Mouse (Mus musculus) embryonic facial prominence, embryonic 11.5 days (tissue): ENCODE measurements around the gene Capns2. TPM values are rescaled to one million over a fixed set of nuclear protein-coding genes. Genes with fewer than 3 reads are reported as not detected.

Source experiments
- ATAC-seq: fragments of 200-750 bp; cut with Nextera tagmentation; replicated peaks from 2 replicates; pipeline ENCODE4 v1.8.0; 2017; ENCODE audit warnings: low read depth; ENCODE audit not compliant: insufficient number of reproducible peaks, low FRiP score, low TSS enrichment
- DNase-seq: peaks from one replicate; pipeline ENCODE4 v3.0.0-alpha.2; 2015; ENCODE audit warnings: low spot score
- H3K27ac ChIP-seq: fragments of 300-500 bp; sonication (generic); replicated peaks from 2 replicates; pipeline ENCODE4 v1.5.1; 2014; ENCODE audit warnings: mild to moderate bottlenecking, low read depth, low read length, control low read depth
- H3K27me3 ChIP-seq: fragments of 300-500 bp; sonication (generic); 2 replicates; pipeline ENCODE4 v1.6.1; 2014; ENCODE audit warnings: mild to moderate bottlenecking, low read length, moderate library complexity, mixed read lengths; ENCODE audit not compliant: control insufficient read depth, insufficient read depth
- H3K36me3 ChIP-seq: fragments of 300-500 bp; sonication (generic); replicated peaks from 2 replicates; pipeline ENCODE4 v1.6.1; 2014; ENCODE audit warnings: low read depth, mild to moderate bottlenecking, low read length, moderate library complexity, mixed read lengths; ENCODE audit not compliant: control insufficient read depth, insufficient read depth
- H3K4me1 ChIP-seq: fragments of 300-500 bp; sonication (generic); 2 replicates; pipeline ENCODE4 v1.6.1; 2014; ENCODE audit warnings: low read length, mixed read lengths; ENCODE audit not compliant: control insufficient read depth, insufficient read depth
- H3K4me2 ChIP-seq: fragments of 300-500 bp; sonication (generic); 2 replicates; pipeline ENCODE4 v1.6.1; 2014; ENCODE audit warnings: low read depth, mild to moderate bottlenecking, control low read depth, low read length, moderate library complexity
- H3K4me3 ChIP-seq: fragments of 300-500 bp; sonication (generic); 2 replicates; pipeline ENCODE4 v1.5.1; 2014; ENCODE audit warnings: low read depth, low read length, control low read depth
- H3K9ac ChIP-seq: fragments of 300-500 bp; sonication (generic); replicated peaks from 2 replicates; pipeline ENCODE4 v1.6.1; 2014; ENCODE audit warnings: mild to moderate bottlenecking, control low read depth, low read length
- H3K9me3 ChIP-seq: fragments of 300-500 bp; sonication (generic); replicated peaks from 2 replicates; pipeline ENCODE4 v1.6.1; 2016; ENCODE audit warnings: mild to moderate bottlenecking, low read length, inconsistent platforms, mixed read lengths; ENCODE audit not compliant: control insufficient read depth
- WGBS: fragments of 180-500 bp; shearing (Covaris S2); extraction: QIAGEN DNeasy Blood & Tissue Kit; methylation state at CpG from one replicate; pipeline ENCODE4 v1.1.7; 2014; 5-methylcytosine and 5-hydroxymethylcytosine counted together
- polyA plus RNA-seq: library from polyadenylated mRNA; unstranded; fragments of >200 nt; fragmentation: Nextera tagmentation; extraction: Ambion mirVana; gene quantifications from 2 replicates; pipeline ENCODE4 v1.2.1, GENCODE M21; 2014

The Capns2 gene
- polyA plus RNA-seq, 1 experiment from 2014 or later, result not detected

- 80% methylated on average over 3 of the region's 3 CpGs for WGBS
- Histone ChIP-seq H3K27ac (no peak overlapping the region), H3K9me3 (no peaks in the 10 kb centered on the region), H3K4me2 (no peak overlapping the region), H3K4me3 (no peak overlapping the region), H3K27me3 (no peaks in the 10 kb centered on the region), H3K9ac (no peak overlapping the region), H3K36me3 (no peaks in the 10 kb centered on the region), H3K4me1 (no peaks in the 10 kb centered on the region)
- DNase-seq (no peak), ATAC-seq (no peak)
Observed at GRCm38 (mm10) chr8:92911477-92911876, 10.3 kb downstream of the Capns2 start.

- 80% methylated on average over 7 of the region's 7 CpGs for WGBS
- DNase-seq, result no peak
- H3K4me2 ChIP-seq, result no peak overlapping the region
Observed at GRCm38 (mm10) chr8:92913396-92913795, 12.2 kb downstream of the Capns2 start.

DNA sequence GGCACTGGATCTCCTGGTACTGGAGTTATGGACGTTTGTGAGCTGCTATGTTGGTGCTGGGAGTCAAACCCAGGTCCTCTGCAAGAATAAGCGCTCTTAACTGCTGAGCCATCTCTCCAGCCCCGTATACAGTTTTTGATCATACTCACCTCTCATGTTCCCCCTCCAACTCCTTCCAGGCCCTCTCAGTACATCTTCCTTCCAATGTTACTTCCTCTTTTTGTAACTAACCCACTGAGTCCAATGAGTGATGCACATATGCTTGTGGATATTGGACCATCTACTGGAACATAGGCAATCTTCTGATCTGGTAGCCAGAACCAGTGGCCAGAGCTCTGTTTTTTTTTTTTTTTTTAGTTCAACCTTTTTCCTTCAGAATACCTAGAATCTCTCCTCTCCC is 14.9 kb downstream of the Capns2 start:
- Histone ChIP-seq H3K27me3 (no peaks in the 10 kb centered on the region), H3K36me3 (no peaks in the 10 kb centered on the region), H3K27ac (no peak overlapping the region), H3K9me3 (no peaks in the 10 kb centered on the region), H3K9ac (no peak overlapping the region), H3K4me3 (no peak overlapping the region), H3K4me2 (no peak overlapping the region), H3K4me1 (no peaks in the 10 kb centered on the region)
- DNase-seq, result no peak
- WGBS, result 86% methylated on average over 3 of the region's 3 CpGs
- no peak for ATAC-seq

More at GRCm38 (mm10) chr8:92913396-92913795, 12.2 kb downstream of the Capns2 start:
- no peak for ATAC-seq
- no peaks in the 10 kb centered on the region for H3K9me3 ChIP-seq
- no peaks in the 10 kb centered on the region for H3K36me3 ChIP-seq
- H3K27me3 ChIP-seq, result no peaks in the 10 kb centered on the region
- H3K4me3 ChIP-seq, result no peak overlapping the region
- no peaks in the 10 kb centered on the region for H3K4me1 ChIP-seq
- no peak overlapping the region for H3K9ac ChIP-seq
- no peak overlapping the region for H3K27ac ChIP-seq

DNA sequence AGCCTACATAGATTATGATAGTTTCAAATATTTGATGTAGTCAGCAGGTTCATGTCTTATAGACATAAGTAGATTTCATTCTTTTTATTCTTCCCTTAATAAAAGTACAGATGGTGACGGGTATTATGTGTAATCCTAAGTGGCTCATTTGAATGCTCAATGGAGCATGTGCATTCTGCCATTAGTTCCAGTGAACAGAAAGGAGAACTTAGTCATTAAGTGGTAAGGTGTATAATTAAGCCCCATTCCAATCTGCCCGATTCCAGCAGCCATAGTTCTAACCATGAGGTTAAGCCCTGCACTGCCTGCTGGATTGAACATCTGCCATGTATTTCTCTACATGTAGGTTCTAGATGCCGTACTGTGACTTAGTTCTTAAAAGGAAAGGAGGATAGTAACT is 20.6 kb downstream of the Capns2 start:
- no peak overlapping the region for H3K4me2 ChIP-seq
- ATAC-seq, result no peak
- DNase-seq, result no peak
- no peak overlapping the region for H3K4me3 ChIP-seq
- H3K36me3 ChIP-seq, result no peaks in the 10 kb centered on the region
- no peaks in the 10 kb centered on the region for H3K4me1 ChIP-seq
- H3K9me3 ChIP-seq, result no peaks in the 10 kb centered on the region
- H3K9ac ChIP-seq, result no peak overlapping the region
- WGBS, result 84% methylated on average over 3 of the region's 3 CpGs
- no peak overlapping the region for H3K27ac ChIP-seq
- H3K27me3 ChIP-seq, result no peaks in the 10 kb centered on the region

DNA sequence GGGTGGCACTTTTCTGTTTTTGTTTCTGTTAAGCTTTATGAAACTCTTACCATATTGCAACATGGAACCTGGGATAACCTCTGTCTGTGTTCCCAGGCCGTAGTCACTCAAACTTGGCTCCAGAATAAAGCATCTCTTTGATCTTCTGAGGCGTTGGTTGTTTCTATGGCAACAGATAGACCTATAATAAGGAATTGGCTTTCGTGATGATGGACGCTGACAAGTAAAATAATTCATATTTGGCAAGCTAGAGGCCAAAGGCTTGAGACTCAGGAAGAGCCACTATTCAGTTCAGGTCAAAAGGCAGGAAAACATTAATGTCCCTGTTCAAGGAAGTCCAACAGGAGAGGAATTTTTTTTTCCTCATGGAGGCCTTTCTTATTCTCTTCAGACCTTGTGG is 27.8 kb downstream of the Capns2 start:
- H3K4me3 ChIP-seq, result no peak overlapping the region
- H3K4me2 ChIP-seq, result no peak overlapping the region
- 65% methylated on average over 4 of the region's 4 CpGs for WGBS
- H3K9me3 ChIP-seq, result no peaks in the 10 kb centered on the region
- no peaks in the 10 kb centered on the region for H3K4me1 ChIP-seq
- H3K9ac ChIP-seq, result no peak overlapping the region
- ATAC-seq (no peak), DNase-seq (no peak)
- H3K36me3 ChIP-seq, result no peaks in the 10 kb centered on the region
- H3K27me3 ChIP-seq, result no peaks in the 10 kb centered on the region
- H3K27ac ChIP-seq, result no peak overlapping the region

DNA sequence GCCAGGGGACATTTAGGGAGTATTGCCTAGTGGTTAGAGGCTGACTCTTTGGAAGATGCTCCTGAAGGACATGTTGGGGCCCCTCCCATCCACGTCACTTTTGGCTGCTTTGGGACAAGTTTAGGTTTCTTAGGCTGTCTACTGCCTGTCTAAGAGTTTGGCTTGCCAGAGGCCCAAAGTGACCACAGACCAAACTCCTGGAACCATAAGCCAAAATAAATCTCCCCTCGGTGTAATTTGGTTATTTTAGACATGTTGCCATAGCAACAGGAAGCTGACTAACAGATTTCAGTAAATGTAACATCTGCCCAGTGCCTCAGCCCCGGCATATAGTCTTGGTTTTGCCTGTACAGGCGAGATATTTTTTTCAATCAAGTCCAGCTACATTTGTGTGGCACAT is 36.8 kb downstream of the Capns2 start:
- Histone ChIP-seq H3K4me2 (no peak overlapping the region), H3K27me3 (no peaks in the 10 kb centered on the region), H3K4me1 (no peaks in the 10 kb centered on the region), H3K9me3 (no peaks in the 10 kb centered on the region), H3K9ac (no peak overlapping the region), H3K27ac (no peak overlapping the region), H3K4me3 (no peak overlapping the region), H3K36me3 (no peaks in the 10 kb centered on the region)
- ATAC-seq (no peak), DNase-seq (no peak)
- WGBS, result 81% methylated on average over 4 of the region's 4 CpGs

- H3K4me1 ChIP-seq, result no peaks in the 10 kb centered on the region
- H3K9me3 ChIP-seq, result no peaks in the 10 kb centered on the region
- no peak for DNase-seq
- no peak for ATAC-seq
- no peak overlapping the region for H3K27ac ChIP-seq
- H3K4me2 ChIP-seq, result no peak overlapping the region
- WGBS, result 85% methylated on average over 4 of the region's 4 CpGs
- H3K36me3 ChIP-seq, result no peaks in the 10 kb centered on the region
- H3K4me3 ChIP-seq, result no peak overlapping the region
- no peaks in the 10 kb centered on the region for H3K27me3 ChIP-seq
- no peak overlapping the region for H3K9ac ChIP-seq
Observed at GRCm38 (mm10) chr8:92949071-92949470, 47.9 kb downstream of the Capns2 start.

GRCm38 (mm10) chr8:92950639-92951371 is 49.6 kb downstream of the Capns2 start:
- Histone ChIP-seq H3K36me3 (no peaks in the 10 kb centered on the region), H3K4me2 (no peak overlapping the region), H3K4me3 (no peak overlapping the region), H3K27ac (no peak overlapping the region), H3K9ac (no peak overlapping the region), H3K4me1 (no peaks in the 10 kb centered on the region), H3K27me3 (no peaks in the 10 kb centered on the region), H3K9me3 (no peaks in the 10 kb centered on the region)
- DNase-seq (no peak), ATAC-seq (no peak)
- WGBS, result 82% methylated on average over 12 of the region's 12 CpGs
